Mouse (Mus musculus) heart, adult 11 months (tissue): ENCODE measurements at regions not wholly inside any gene's neighbourhood (a gene's known extent, or its start where the extent isn't known, plus 50 kb on each side); places are given as distances from the start of the nearest gene placed in this dataset.
"Not testable (repeated sequence)": the region's sequence is repeated elsewhere in the genome, so short reads cannot be mapped to it uniquely, and the experiment has no call there.

Experiments
- DNase-seq: peaks from one replicate; pipeline ENCODE4 v3.0.0; 2022

- DNase-seq, result peak; percentile 42
Measured at GRCm38 (mm10) chr7:47830124-47830523, 151.8 kb downstream of the Mrgpra4 start.

DNA sequence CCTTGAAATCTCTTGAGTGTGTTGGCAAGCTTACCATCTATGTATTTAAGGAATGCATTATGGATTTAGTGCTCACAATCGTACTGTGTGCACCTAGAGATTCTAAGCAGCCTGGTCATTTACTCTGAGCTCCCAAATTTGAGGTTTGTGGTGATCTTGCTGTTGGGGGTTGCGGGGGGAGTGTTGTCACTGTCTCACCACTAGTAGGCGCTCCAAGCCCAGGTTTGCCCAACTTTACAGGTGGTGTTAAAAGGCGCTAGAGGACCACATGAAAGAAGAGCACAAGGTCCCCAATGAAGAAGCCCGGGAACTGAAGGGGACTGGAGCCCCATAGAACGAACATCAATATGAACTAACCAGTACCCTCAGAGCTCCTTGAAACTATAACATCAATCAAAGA, 180.2 kb upstream of the Mrgpra3 start:
- DNase-seq, result no peak

DNA sequence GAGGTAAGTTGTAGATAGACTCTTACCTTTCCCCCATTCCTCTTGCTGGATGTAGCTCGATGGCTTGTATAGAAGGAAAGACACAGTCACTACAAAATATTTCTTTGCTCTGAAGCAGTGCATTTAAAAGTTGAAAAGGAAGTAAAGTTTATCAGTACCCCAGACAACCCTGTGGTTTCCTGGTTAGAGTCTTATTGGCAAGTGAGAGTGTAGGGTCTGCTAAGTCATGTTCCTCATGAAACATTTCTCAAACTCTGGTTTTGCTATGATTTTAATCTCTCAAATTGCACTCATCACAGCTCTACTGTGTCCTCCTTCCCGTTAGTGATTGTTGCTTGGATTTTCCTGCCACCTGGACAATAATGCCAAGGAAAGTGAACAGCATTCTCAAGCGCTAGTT, 146.4 kb upstream of the Mrgpra3 start:
- no peak for DNase-seq

- not testable (repeated sequence) for DNase-seq
Measured at GRCm38 (mm10) chr7:47740064-47740463, 138.9 kb upstream of the Mrgpra3 start.

DNA sequence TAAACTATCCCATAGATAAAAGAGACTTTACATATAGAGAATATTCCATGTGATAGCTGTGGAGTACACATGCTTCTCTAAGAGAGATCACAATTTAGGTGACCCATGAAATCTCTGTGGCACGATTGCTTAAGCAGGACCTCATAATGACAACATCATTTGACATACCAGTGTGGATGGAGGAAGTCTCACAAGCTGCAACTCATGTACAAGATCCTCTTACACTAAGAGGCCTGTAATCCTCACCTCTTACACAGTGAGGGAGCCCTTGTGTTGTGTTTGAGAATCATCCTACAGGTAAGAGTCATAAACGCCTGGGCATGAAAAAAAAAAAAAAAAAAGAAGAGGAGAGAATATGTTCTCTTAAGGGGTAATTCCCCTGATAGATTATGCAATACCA, 89.9 kb upstream of the Mrgpra3 start:
- no peak for DNase-seq

DNA sequence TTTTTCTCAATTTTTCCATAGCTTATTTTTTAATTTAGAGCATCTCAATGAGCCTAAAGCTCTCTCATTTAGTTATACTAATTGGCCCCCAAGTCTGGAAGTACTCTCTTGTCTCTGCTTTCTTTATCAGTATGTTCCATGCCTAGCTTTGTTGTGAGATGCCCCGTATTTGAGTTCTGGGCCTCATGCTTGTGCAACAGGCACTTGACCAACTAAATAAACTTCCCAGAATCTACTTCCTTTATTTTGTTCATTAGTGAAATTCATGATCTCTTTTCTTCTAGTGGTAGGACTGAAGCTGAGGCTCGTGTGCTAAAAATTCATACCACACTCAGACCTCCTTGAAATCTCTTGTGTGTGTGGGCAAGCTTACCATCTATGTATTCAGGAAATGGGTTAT, 75.8 kb upstream of the Mrgpra3 start:
- DNase-seq, result no peak
